Mouse (Mus musculus): ENCODE data around the gene Frmd4a. TPM values are rescaled to one million over a fixed set of nuclear protein-coding genes. Genes with fewer than 3 reads are reported as not detected.

Gene Frmd4a
- total and polyA plus RNA-seq, 2 experiments from 2014 or later = 42.5 to 60.2 TPM

DNA sequence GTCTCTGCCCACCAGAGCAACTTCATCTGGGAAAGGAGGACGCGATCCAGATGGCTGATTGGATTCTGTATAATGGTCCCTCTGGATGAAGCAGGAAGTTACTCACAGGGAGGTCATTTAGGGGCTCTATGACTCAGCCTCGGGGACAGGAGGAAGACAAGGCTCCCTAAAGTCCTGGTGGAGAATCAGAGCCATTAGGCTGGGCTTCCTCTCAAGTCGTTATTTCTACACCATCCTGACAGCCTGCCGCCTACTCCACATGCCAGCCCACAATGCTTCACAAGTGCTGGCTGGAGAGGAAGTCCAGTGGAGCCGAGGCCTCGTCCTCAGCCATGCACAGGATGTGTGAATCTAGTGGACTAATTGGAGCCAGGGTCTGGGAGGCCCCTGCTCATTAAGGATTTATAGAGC, 537.7 kb downstream of the Frmd4a start:
- Histone ChIP-seq H3K9ac (replicated peaks; ENCODE audit: low read length, poor library complexity, severe bottlenecking) (no peak overlapping the region), H3K27me3 (ENCODE audit: insufficient read depth, low read length) (no peaks in the 10 kb centered on the region), H3K4me1 (ENCODE audit: insufficient read depth, low read length) (peaks cover 15% of the 10 kb centered on the region; the same call in 1 of the 2 replicates), H3K4me2 (ENCODE audit: low read depth, low read length, poor library complexity, severe bottlenecking) (no peak overlapping the region), H3K27ac (ENCODE audit: low read depth, low read length) (no peak overlapping the region), H3K9me3 (ENCODE audit: low read length) (no peaks in the 10 kb centered on the region), H3K36me3 (ENCODE audit: insufficient read depth, low read length) (peaks cover 14% of the 10 kb centered on the region), H3K4me3 (ENCODE audit: low read depth, low read length) (no peak overlapping the region)
- TF ChIP-seq CTCF (IDR thresholded peaks at IDR 0.05) = no peak
- ATAC-seq (ENCODE audit: low FRiP score) (no peak), DNase-seq (ENCODE audit: low spot score) (no peak)
- 59% methylated on average over 7 of the region's 7 CpGs for WGBS

DNA sequence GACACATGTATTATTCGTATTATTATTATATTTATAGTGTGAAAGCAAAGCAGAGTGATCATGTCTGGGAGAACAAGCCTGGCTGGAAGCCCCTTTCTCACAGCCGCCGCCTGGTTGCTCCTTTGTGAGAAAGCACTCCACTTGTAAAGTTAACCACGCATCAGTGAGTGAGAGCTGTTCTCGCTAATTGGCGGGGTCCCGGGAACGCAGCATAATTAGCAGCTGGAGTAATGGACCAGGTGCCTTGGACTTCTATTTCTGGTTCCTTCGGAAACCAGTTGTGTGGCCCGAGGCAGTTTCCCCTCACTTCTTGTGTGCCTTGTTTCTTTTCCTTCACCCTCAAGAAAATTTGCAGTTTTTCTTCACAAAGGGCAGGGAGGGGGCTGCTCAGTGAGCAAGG, 538.7 kb downstream of the Frmd4a start:
- no peak overlapping the region for H3K9ac ChIP-seq (replicated peaks; ENCODE audit: low read length, poor library complexity, severe bottlenecking)
- DNase-seq (ENCODE audit: low spot score) = peak; percentile 36
- no peak overlapping the region for H3K27ac ChIP-seq (ENCODE audit: low read depth, low read length)
- no peaks in the 10 kb centered on the region for H3K9me3 ChIP-seq (ENCODE audit: low read length)
- TF ChIP-seq CTCF (IDR thresholded peaks at IDR 0.05) = no peak
- ATAC-seq (ENCODE audit: low FRiP score) = no peak; the same call in 1 of the 2 replicates
- H3K4me1 ChIP-seq (ENCODE audit: insufficient read depth, low read length) = peaks cover 15% of the 10 kb centered on the region; the same call in 1 of the 2 replicates
- no peaks in the 10 kb centered on the region for H3K27me3 ChIP-seq (ENCODE audit: insufficient read depth, low read length)
- H3K4me2 ChIP-seq (ENCODE audit: low read depth, low read length, poor library complexity, severe bottlenecking) = no peak overlapping the region
- WGBS = 23% methylated on average over 10 of the region's 10 CpGs
- no peak overlapping the region for H3K4me3 ChIP-seq (ENCODE audit: low read depth, low read length)
- H3K36me3 ChIP-seq (ENCODE audit: insufficient read depth, low read length) = peaks cover 9% of the 10 kb centered on the region

DNA sequence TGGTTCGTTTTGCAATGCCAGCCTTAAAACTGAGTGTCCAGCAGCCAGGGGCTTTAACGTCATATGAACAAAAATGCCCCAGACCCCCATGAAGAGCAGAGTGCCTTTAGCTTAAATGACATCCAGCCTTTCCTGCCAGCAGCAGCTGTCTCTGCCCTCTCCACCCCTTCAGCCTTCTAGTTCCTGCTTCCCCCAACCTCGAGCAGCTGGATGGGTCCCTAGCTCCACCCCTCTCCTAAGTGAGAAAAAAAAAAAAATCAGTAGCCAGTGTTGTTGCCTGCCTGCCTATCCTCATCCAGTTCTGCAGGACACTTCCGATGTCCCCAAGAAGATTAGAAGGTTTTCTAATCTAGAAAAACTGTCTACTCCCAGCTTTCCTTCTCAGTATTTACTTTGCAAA, 539.5 kb downstream of the Frmd4a start:
- no peak overlapping the region for H3K4me2 ChIP-seq (ENCODE audit: low read depth, low read length, poor library complexity, severe bottlenecking)
- WGBS = 25% methylated on average over 4 of the region's 4 CpGs
- peak overlapping the region; percentile 6; the same call in 1 of the 2 replicates for H3K27ac ChIP-seq (ENCODE audit: low read depth, low read length)
- TF ChIP-seq CTCF (IDR thresholded peaks at IDR 0.05) = no peak
- H3K9ac ChIP-seq (replicated peaks; ENCODE audit: low read length, poor library complexity, severe bottlenecking) = no peak overlapping the region
- H3K4me1 ChIP-seq (ENCODE audit: insufficient read depth, low read length) = peaks cover 15% of the 10 kb centered on the region; the same call in 1 of the 2 replicates
- H3K4me3 ChIP-seq (ENCODE audit: low read depth, low read length) = no peak overlapping the region
- no peaks in the 10 kb centered on the region for H3K27me3 ChIP-seq (ENCODE audit: insufficient read depth, low read length)
- DNase-seq (ENCODE audit: low spot score) (no peak), ATAC-seq (ENCODE audit: low FRiP score) (no peak)
- no peaks in the 10 kb centered on the region for H3K9me3 ChIP-seq (ENCODE audit: low read length)
- peaks cover 6% of the 10 kb centered on the region for H3K36me3 ChIP-seq (ENCODE audit: insufficient read depth, low read length)

DNA sequence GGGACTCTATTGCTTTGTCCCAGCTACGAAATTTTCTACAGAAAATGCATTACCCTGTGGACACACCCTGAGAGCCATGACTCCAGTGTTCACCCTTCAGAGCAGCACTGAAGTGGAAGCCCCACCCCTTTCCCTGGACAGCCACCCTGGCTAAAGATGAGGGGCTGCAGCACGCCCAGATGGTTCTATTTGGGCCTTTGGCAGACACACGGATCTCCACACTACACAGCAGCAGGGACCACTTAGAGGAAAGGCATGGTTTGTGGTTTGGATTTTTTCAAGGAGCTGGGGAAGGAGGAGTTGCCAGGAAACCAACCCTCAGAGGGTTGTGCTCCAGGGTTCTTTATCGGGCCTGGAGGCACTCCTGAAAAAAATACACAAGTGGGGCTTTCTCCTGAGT, 539.9 kb downstream of the Frmd4a start:
- no peaks in the 10 kb centered on the region for H3K27me3 ChIP-seq (ENCODE audit: insufficient read depth, low read length)
- H3K27ac ChIP-seq (ENCODE audit: low read depth, low read length) = peak overlapping the region; percentile 6; the same call in 1 of the 2 replicates
- ATAC-seq (ENCODE audit: low FRiP score) (no peak; the same call in 1 of the 2 replicates), DNase-seq (ENCODE audit: low spot score) (peak; percentile 49)
- no peak for TF ChIP-seq CTCF (IDR thresholded peaks at IDR 0.05)
- H3K4me2 ChIP-seq (ENCODE audit: low read depth, low read length, poor library complexity, severe bottlenecking) = no peak overlapping the region
- H3K36me3 ChIP-seq (ENCODE audit: insufficient read depth, low read length) = peaks cover 6% of the 10 kb centered on the region
- peaks cover 15% of the 10 kb centered on the region; the same call in 1 of the 2 replicates for H3K4me1 ChIP-seq (ENCODE audit: insufficient read depth, low read length)
- H3K4me3 ChIP-seq (ENCODE audit: low read depth, low read length) = no peak overlapping the region
- WGBS = 33% methylated on average over 4 of the region's 4 CpGs
- no peaks in the 10 kb centered on the region for H3K9me3 ChIP-seq (ENCODE audit: low read length)
- no peak overlapping the region for H3K9ac ChIP-seq (replicated peaks; ENCODE audit: low read length, poor library complexity, severe bottlenecking)

DNA sequence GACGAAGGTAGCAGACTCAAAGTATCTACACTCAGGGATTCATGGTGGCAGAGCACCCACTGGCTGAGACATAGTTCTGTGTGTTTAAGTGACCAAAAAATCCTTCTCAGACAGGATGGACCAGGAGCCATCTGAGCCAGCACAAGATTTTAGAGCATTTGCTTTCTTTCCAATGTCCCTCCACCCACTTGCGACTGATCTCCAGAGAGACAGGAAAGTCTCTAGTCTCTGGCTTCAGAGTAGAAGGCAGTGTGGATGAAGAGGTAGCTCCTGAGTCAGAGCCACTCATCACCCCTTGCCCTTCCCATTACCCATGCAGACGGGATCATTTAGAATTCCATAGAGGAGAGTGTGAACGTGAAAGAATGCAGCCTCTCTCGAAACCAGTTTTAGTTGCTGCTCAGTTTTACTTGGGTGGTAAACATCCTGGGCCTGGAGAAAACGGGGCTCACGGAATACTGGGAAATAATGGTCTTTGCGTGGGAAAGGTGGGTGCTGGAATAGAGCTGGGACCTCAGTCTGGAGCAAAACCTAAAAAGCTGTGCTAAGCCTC, 541.2 kb downstream of the Frmd4a start:
- DNase-seq (ENCODE audit: low spot score) = no peak
- peaks cover 3% of the 10 kb centered on the region; the same call in 1 of the 2 replicates for H3K36me3 ChIP-seq (ENCODE audit: insufficient read depth, low read length)
- peak overlapping the region; percentile 63 for H3K27ac ChIP-seq (ENCODE audit: low read depth, low read length)
- H3K4me3 ChIP-seq (ENCODE audit: low read depth, low read length) = peak overlapping the region; percentile 35; the same call in 1 of the 2 replicates
- H3K9ac ChIP-seq (replicated peaks; ENCODE audit: low read length, poor library complexity, severe bottlenecking) = peak overlapping the region; percentile 46
- peaks cover 15% of the 10 kb centered on the region; the same call in 1 of the 2 replicates for H3K4me1 ChIP-seq (ENCODE audit: insufficient read depth, low read length)
- no peak for ATAC-seq (ENCODE audit: low FRiP score)
- peak overlapping the region; percentile 56 for H3K4me2 ChIP-seq (ENCODE audit: low read depth, low read length, poor library complexity, severe bottlenecking)
- no peaks in the 10 kb centered on the region for H3K9me3 ChIP-seq (ENCODE audit: low read length)
- no peak for TF ChIP-seq CTCF (IDR thresholded peaks at IDR 0.05)
- 18% methylated on average over 8 of the region's 8 CpGs for WGBS
- no peaks in the 10 kb centered on the region for H3K27me3 ChIP-seq (ENCODE audit: insufficient read depth, low read length)

DNA sequence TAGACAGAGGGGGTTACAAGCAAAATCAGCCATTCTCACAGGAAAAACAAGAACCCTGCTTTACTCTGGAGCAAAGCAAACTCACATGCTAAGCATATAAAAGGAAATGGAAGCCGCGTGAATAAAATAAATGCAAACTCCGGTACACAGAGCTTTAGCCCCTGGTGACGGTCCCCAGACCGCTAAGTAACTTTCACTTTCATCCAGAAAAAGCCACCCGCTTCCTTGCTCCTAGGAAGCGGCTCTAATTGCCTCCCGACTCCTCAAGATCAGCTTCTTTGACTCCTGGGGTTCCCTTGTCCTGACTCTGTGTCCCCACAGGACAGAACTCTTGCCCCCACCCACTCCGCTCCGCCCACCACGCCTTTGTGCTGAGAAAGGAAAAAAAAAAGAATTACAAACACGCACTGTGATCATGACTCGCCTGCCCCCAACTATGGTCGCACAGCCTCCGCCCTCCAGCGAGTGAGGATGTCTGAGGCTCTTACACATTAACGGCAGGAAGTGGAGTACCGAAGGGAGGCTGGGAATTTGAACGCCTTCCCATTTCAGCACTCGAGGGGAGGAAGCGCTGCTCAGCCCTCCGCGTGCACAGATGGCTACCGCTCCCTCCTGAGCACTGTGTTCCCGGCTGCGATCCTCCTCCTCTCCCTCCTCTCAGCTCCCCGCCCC, 541.8 kb downstream of the Frmd4a start:
- peak overlapping the region; percentile 46 for H3K9ac ChIP-seq (replicated peaks; ENCODE audit: low read length, poor library complexity, severe bottlenecking)
- H3K27me3 ChIP-seq (ENCODE audit: insufficient read depth, low read length) = no peaks in the 10 kb centered on the region
- DNase-seq (ENCODE audit: low spot score) (peak; percentile 83), ATAC-seq (ENCODE audit: low FRiP score) (peak; percentile 55)
- peak overlapping the region; percentile 35 for H3K4me3 ChIP-seq (ENCODE audit: low read depth, low read length)
- peaks cover 2% of the 10 kb centered on the region; the same call in 1 of the 2 replicates for H3K36me3 ChIP-seq (ENCODE audit: insufficient read depth, low read length)
- 0 out of 2 replicates have a peak, but pooled peaks have one; percentile 8 for TF ChIP-seq CTCF (IDR thresholded peaks at IDR 0.05)
- H3K9me3 ChIP-seq (ENCODE audit: low read length) = no peaks in the 10 kb centered on the region
- peak overlapping the region; percentile 56 for H3K4me2 ChIP-seq (ENCODE audit: low read depth, low read length, poor library complexity, severe bottlenecking)
- peak overlapping the region; percentile 63 for H3K27ac ChIP-seq (ENCODE audit: low read depth, low read length)
- peaks cover 15% of the 10 kb centered on the region; the same call in 1 of the 2 replicates for H3K4me1 ChIP-seq (ENCODE audit: insufficient read depth, low read length)
- 2% methylated on average over 26 of the region's 27 CpGs for WGBS

All from midbrain, postnatal 0 days (tissue).